In genomic region chr2:52042714-52043113, GRCm38 (mm10) we compare ENCODE assay signal across 15 mouse cellular contexts. TPM values are rescaled to one million over a fixed set of nuclear protein-coding genes. Genes with fewer than 3 reads are reported as not detected.
DNase-seq lines count a peak whose midpoint lies in the region; ATAC-seq and TF ChIP-seq lines count a peak whose summit lies in the region.
"Had no signal": no experiment of that assay in that cellular context is flagged by ENCODE, and none has a peak within 500 bp of the region (broad histone marks: within the 10 kb centered on the region; RNA-seq: fewer than 3 reads in every experiment).

No protein-coding gene starts in this region.

- no peak overlapping the region for H3K4me3 ChIP-seq in kidney, embryonic 15.5 days (replicated peaks)
- H3K4me3 ChIP-seq in kidney, adult 2 months (ENCODE audit: insufficient read depth, low read depth, low read length): no peak overlapping the region
- H3K4me3 ChIP-seq in forebrain, embryonic 16.5 days (replicated peaks; ENCODE audit: low read length): no peak overlapping the region
- H3K4me3 ChIP-seq: liver, embryonic 12.5 days had no signal

- H3K9me3 ChIP-seq in kidney, embryonic 15.5 days (replicated peaks): no peaks in the 10 kb centered on the region
- no peaks in the 10 kb centered on the region for H3K9me3 ChIP-seq in forebrain, embryonic 16.5 days (ENCODE audit: control insufficient read depth, low read length)
- H3K9me3 ChIP-seq: G1E; liver, embryonic 12.5 days had no signal

- H3K36me3 ChIP-seq in kidney, embryonic 15.5 days: no peaks in the 10 kb centered on the region
- no peaks in the 10 kb centered on the region for H3K36me3 ChIP-seq in kidney, adult 2 months (ENCODE audit: control insufficient read depth, insufficient read depth, low read length)
- H3K36me3 ChIP-seq in forebrain, embryonic 16.5 days (ENCODE audit: control insufficient read depth, insufficient read depth): no peaks in the 10 kb centered on the region
- H3K36me3 ChIP-seq: G1E; liver, embryonic 12.5 days had no signal

- H3K9ac ChIP-seq in kidney, embryonic 15.5 days: no peak overlapping the region
- no peak overlapping the region for H3K9ac ChIP-seq in forebrain, embryonic 16.5 days (replicated peaks; ENCODE audit: low read depth, low read length)
- H3K9ac ChIP-seq: forebrain, postnatal 0 days; liver, embryonic 12.5 days had no signal

- peak overlapping the region; percentile 84 for H3K27ac ChIP-seq in kidney, embryonic 15.5 days
- no peak overlapping the region for H3K27ac ChIP-seq in kidney, adult 2 months (ENCODE audit: insufficient read depth, low read depth, low read length)
- H3K27ac ChIP-seq in forebrain, embryonic 16.5 days (ENCODE audit: low read length): no peak overlapping the region
- H3K27ac ChIP-seq: liver, embryonic 12.5 days had no signal

- DNase-seq in frontal cortex, postnatal 10 days (ENCODE audit: low spot score in 2 of 2): no peak
- no peak for DNase-seq in kidney, adult 2 months
- peak; percentile 4 for DNase-seq in lung, postnatal 36 days
- no peak for DNase-seq in lung, postnatal 25 days (ENCODE audit: low spot score)
- peak; percentile 13 for DNase-seq in skeletal muscle tissue, adult 2 months (ENCODE audit: low read depth, low spot score)
- DNase-seq: B cell, adult 2 months; forebrain, postnatal 0 days; kidney, postnatal 14 days; thymus, postnatal 14 days had no signal

- peaks cover 18% of the 10 kb centered on the region; the same call in 1 of the 2 replicates for H3K4me1 ChIP-seq in kidney, embryonic 15.5 days
- 0 out of 2 replicates have a peak, but pooled peaks cover 3% of the 10 kb centered on the region for H3K4me1 ChIP-seq in kidney, adult 2 months (ENCODE audit: control insufficient read depth, insufficient read depth, low read length)
- peaks cover 5% of the 10 kb centered on the region; the same call in 1 of the 2 replicates for H3K4me1 ChIP-seq in forebrain, embryonic 16.5 days (replicated peaks; ENCODE audit: control insufficient read depth, insufficient read depth, low read length)
- H3K4me1 ChIP-seq: liver, embryonic 12.5 days had no signal

- TF ChIP-seq POLR2A in kidney, adult 2 months (IDR thresholded peaks at IDR 0.05; ENCODE audit: low read depth, low read length): no peak

- peak; percentile 58 for ATAC-seq in frontal cortex, adult (ENCODE audit: low TSS enrichment)
- ATAC-seq in kidney, embryonic 15.5 days (replicated peaks; ENCODE audit: low FRiP score): peak; percentile 14; the same call in 1 of the 2 replicates
- no peak for ATAC-seq in forebrain, embryonic 16.5 days
- ATAC-seq: activated CD4-positive, CD25-positive, alpha-beta regulatory T cell, adult 4 months; forebrain, postnatal 0 days; liver, embryonic 12.5 days had no signal

- no peak for TF ChIP-seq CTCF in kidney, adult 2 months (conservative IDR thresholded peaks at IDR 0.05; ENCODE audit: insufficient read depth, insufficient read length, low read depth, low read length)

- H3K4me2 ChIP-seq in kidney, embryonic 15.5 days: no peak overlapping the region
- H3K4me2 ChIP-seq in forebrain, embryonic 16.5 days (ENCODE audit: low read length): no peak overlapping the region
- H3K4me2 ChIP-seq: liver, embryonic 12.5 days had no signal

- no peaks in the 10 kb centered on the region for H3K27me3 ChIP-seq in kidney, embryonic 15.5 days
- 0 out of 2 replicates have a peak, but pooled peaks cover 1% of the 10 kb centered on the region for H3K27me3 ChIP-seq in kidney, adult 2 months (replicated peaks; ENCODE audit: control insufficient read depth, insufficient read depth, low read length)
- no peaks in the 10 kb centered on the region for H3K27me3 ChIP-seq in forebrain, embryonic 16.5 days (replicated peaks; ENCODE audit: control insufficient read depth, insufficient read depth, low read length)

- WGBS in kidney, embryonic 15.5 days: 63% methylated on average over 5 of the region's 5 CpGs
- 59% methylated on average over 5 of the region's 5 CpGs for WGBS in kidney, adult 2 months
- WGBS in forebrain, embryonic 16.5 days: 84% methylated on average over 5 of the region's 5 CpGs

RNA-seq across cellular contexts. Expression of gene Tnfaip6, which starts 4.9 kb away (rescaled TPM):
- 8.2 and 9.5 TPM in 2 replicates for polyA plus RNA-seq in kidney, embryonic 15.5 days (2015; fragmentation: Nextera tagmentation; extraction: Ambion mirVana)
- 0.07 and 0.28 TPM in 2 replicates for polyA plus RNA-seq in kidney, adult 2 months (2012; rRNA removed)
- 4.6 and 6.3 TPM in 2 replicates for polyA plus RNA-seq in forebrain, embryonic 16.5 days (2015; fragmentation: Nextera tagmentation; extraction: Ambion mirVana)
- polyA plus RNA-seq: activated CD4-positive, CD25-positive, alpha-beta regulatory T cell, adult 4 months; G1E had no signal

RNA-seq across cellular contexts. Expression of gene Rif1, which starts 29.9 kb away (rescaled TPM):
- 37.1 and 38.6 TPM in 2 replicates for polyA plus RNA-seq in kidney, embryonic 15.5 days (2015; fragmentation: Nextera tagmentation; extraction: Ambion mirVana)
- polyA plus RNA-seq in kidney, adult 2 months (2012; rRNA removed): 0.98 and 1.6 TPM in 2 replicates
- polyA plus RNA-seq in forebrain, embryonic 16.5 days (2015; fragmentation: Nextera tagmentation; extraction: Ambion mirVana): 23.7 and 23.9 TPM in 2 replicates

Comparison
In these comparisons a context has a peak if more than half of its experiments do, and no peak if none do; other contexts are left out.
1. DNase-seq: peak in lung, postnatal 36 days (single experiment) and skeletal muscle tissue, adult 2 months (single experiment); none in frontal cortex, postnatal 10 days (0 of 2), kidney, adult 2 months (single experiment) and lung, postnatal 25 days (single experiment).